Mouse (Mus musculus): ENCODE results near the gene 1110012L19Rik. TPM values are rescaled to one million over a fixed set of nuclear protein-coding genes. Genes with fewer than 3 reads are reported as not detected.

1110012L19Rik gene
- polyA plus RNA-seq, 1 experiment from 2014 or later, result 27.2 TPM

Other genes starting within 250 kb of the 1110012L19Rik start
- 1.6 and 1.9 TPM in 2 replicates for gene Ids, start 20.8 kb upstream of the 1110012L19Rik start, polyA plus RNA-seq (2016; fragmentation: Nextera tagmentation; extraction: Ambion mirVana)
- 43.1 and 44.7 TPM in 2 replicates for gene Tmem185a, start 91.3 kb downstream of the 1110012L19Rik start, polyA plus RNA-seq (2016; fragmentation: Nextera tagmentation; extraction: Ambion mirVana)